Mouse (Mus musculus) right cerebral cortex, postnatal 4 days (tissue): ENCODE measurements at regions not wholly inside any gene's neighbourhood (a gene's known extent, or its start where the extent isn't known, plus 50 kb on each side); places are given as distances from the start of the nearest gene placed in this dataset.
"Not testable (repeated sequence)": the region's sequence is repeated elsewhere in the genome, so short reads cannot be mapped to it uniquely, and the experiment has no call there.

Experiments
- DNase-seq: peaks from one replicate; pipeline ENCODE4 v3.0.0-alpha.2; 2022

- DNase-seq, result no peak
Observed at GRCm38 (mm10) chr6:117706006-117706405, 135.0 kb upstream of the Zfp637 start.

GRCm38 (mm10) chr6:117709212-117709611, 131.8 kb upstream of the Zfp637 start:
- DNase-seq, result no peak

GRCm38 (mm10) chr6:117715056-117715777, 125.8 kb upstream of the Zfp637 start:
- no peak for DNase-seq

GRCm38 (mm10) chr6:117716422-117716821, 124.6 kb upstream of the Zfp637 start:
- not testable (repeated sequence) for DNase-seq

- DNase-seq, result not testable (repeated sequence)
Observed at GRCm38 (mm10) chr6:117752338-117752737, 88.6 kb upstream of the Zfp637 start.

DNA sequence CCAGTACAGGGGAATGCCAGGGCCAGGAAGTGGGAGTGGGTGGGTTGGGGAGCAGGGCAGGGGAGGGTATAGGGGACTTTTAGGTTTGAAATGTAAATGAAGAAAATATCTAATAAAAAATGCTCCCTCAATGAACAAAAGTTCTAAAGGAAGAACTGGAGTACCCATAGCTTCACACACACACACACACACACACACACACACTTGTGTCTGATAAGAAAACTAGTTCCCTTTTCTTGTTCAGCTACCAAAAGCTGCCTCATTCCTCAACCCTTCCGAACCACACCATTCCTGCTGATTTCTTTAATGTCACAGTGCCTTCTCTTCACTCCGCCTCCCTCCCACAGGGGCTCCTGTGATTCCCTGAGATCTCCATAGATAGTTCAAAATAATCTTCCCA, 85.3 kb upstream of the Zfp637 start:
- not testable (repeated sequence) for DNase-seq

DNA sequence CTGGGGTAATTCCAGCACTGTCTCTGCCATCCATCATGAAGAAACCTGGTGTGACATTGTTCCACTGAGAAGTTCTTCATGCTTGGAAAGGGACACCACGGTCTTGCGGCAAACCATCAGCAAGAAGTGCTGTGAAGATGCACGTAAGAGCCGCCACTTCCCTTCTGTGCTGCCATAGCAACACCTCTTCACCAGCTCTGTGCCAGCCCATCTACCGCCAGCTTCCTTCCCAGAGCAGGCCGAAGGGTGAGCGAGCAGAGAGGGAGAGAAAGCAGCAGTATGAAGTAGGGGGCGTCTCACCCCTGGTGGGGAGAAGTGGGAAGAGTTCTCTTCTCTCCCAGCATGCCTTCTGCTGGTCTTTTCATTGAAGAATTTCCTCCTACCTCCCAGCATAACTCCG, 84.8 kb upstream of the Zfp637 start:
- DNase-seq, result no peak

DNA sequence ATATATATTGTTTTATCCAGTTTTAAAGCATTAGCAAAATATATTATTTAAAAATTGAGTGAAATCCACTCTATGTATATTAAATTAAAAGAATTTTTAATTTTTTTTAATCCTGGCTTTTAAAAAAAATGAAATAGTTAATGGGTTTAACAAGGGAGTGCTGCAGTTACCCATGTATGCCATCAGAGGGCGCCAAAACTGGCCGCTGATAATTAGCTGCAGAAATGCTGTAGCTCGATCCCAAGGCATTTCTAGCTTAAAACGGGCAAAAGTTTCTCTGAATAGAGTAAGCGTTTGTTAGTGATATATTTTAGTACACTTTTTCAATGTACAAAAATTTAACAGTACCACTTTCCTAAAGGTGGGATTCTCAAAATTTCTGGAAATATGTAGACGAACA, 82.5 kb upstream of the Zfp637 start:
- DNase-seq, result peak; percentile 56

DNA sequence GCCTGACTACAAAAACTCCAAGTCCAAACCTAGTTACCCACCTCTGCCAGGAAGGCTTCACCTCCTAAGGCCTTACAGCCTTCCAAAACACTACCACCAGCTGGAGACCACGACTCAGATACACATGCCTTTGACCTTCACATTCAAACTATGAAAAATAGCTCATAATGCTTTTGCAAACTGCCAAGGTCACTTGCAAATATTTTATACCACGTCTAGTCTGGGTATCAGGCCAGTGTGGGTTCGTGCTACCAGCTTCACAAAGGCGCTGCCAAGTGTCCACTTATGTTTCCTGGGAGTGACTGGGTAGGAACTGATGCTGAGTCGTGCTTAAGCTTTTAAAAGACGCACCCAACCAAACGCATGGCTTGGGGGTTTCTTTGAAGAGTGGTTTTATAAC, 69.5 kb upstream of the Zfp637 start:
- DNase-seq, result no peak

- DNase-seq, result no peak
Observed at GRCm38 (mm10) chr6:117772396-117772795, 68.6 kb upstream of the Zfp637 start.

DNA sequence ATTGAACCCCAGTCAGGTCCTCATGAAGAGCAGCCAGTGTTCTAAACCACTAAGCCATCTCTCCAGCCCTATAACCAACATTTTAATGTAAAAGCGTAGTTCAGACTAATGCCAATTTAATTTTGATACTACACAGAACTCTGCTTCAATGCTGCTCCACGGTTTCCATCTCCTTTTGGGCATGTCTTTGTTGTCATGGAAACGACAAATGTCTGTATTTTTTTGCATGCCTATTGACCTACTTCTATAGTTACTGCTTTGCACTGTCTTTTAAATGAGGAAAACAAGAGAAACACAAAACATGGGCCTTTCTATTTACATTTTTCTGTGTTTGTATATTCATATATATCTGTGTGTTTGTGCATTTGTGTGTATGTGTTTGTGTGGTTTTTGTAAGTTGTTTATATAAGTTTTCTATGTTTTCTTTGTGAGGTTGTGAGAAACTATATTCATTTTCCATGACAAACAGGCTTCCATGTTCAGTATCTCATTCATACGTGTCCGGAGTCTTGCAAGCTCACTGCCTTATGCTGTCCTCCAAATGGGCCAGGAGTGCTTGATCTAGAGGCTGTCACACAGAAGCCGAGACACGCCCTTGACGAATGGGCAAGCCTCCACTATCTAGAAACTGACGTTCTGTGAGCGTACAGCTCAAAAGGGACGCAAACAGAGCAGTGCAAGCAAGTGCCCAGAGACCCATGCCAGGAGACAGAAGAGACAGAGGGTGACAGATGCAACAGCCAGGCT, 65.5 kb upstream of the Zfp637 start:
- no peak for DNase-seq

DNA sequence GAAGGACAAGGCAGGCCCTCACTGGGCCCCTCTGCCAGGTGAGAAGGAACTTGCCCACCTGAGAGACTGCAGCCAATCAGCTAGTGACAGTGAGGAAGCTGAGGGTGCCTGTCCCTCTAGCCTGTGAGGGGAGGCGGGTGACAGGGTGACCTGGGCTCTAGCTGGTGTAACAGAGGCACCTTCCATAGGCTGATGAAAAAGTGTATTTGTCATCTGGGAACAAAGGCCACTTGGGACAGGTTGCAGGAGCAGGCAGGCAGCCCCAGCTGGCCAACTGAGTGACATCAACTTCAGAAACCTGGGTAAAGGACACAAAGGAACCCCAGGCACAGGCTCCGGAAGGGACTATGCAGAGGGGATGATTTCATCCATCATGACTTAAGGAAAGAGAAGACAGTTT, 63.0 kb upstream of the Zfp637 start:
- no peak for DNase-seq

- no peak for DNase-seq
Observed at GRCm38 (mm10) chr6:117778481-117778880, 62.5 kb upstream of the Zfp637 start.

DNA sequence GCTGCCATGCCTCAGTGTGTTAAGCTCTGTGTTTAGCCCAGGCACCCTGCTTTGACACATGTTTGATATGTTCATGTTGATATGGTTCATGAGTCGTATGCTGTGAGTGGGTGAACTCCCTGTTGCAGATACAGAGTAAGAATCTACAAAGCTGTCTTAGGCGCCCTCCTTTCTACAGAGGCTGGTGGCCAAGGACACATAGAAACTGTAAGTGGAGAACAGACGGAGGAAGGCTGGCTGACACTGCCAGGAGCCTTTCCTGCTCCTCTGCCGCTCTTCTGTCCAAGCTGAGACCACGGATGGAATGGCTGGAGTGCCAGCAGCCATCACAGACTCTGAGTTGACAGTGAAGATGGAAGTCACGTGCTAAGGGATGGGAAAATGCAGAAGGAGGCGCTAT, 62.0 kb upstream of the Zfp637 start:
- DNase-seq, result no peak

- DNase-seq, result no peak
Observed at GRCm38 (mm10) chr6:117788580-117789540, 52.1 kb upstream of the Zfp637 start.

GRCm38 (mm10) chr6:117790581-117790980, 50.4 kb upstream of the Zfp637 start:
- no peak for DNase-seq
